Mouse (Mus musculus): ENCODE data around the gene Lsm4.

DNA sequence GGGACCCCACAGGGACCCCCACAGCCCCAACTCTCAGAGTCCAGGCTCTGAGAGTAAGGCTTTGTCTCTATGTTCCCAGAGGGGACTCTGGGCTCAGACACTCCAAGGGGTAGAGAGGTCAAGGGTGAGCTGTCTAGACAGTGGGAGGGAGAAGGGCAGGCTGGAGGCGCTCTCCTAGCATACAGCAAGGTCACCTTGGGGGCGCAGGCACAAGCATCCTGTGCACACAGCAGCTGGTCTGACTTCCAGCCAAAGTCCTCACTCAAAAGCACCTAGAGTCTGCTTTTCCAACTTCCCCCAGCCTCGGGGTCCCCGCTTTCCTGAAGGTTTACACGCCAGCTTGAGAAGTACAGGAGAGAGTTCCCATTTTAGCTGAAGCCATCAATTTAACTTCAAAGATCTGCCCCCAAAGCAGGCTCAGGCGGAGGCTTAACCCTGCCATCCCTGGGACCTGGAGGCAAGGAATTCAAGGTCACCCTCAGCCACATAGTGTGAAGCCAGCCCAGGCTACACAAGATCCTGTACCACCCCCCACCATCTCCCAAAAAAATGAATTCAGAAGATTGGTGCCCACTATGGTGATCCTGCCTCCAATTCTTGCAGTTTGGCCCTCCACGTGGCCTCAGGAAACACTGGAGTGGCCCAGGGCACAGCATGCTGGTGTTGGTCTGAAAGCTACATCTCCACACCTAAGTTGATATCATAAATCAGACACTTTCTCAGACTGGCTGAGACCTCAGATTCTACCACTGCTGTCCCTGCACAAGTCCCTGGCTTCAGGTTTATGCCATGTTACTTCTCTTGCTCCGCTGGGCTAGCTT, 25.5 kb upstream of the Lsm4 start:
- TF ChIP-seq POLR2A (IDR thresholded peaks at IDR 0.05; ENCODE audit: borderline replicate concordance, extremely low read depth, insufficient read depth, insufficient read length, poor library complexity, severe bottlenecking) = no peak
- no peak for TF ChIP-seq CTCF (IDR thresholded peaks at IDR 0.05; ENCODE audit: borderline replicate concordance, extremely low read depth, insufficient read depth, insufficient read length)

Data from brain, embryonic 14.5 days (tissue).